Mouse (Mus musculus) ovary, adult 18-20 months (tissue): ENCODE results near the gene Defb25.

ENCODE experiments used
- DNase-seq: peaks from one replicate; pipeline ENCODE4 v3.0.0; 2022; ENCODE audit warnings: low spot score, mixed read lengths

The Defb25 gene

DNA sequence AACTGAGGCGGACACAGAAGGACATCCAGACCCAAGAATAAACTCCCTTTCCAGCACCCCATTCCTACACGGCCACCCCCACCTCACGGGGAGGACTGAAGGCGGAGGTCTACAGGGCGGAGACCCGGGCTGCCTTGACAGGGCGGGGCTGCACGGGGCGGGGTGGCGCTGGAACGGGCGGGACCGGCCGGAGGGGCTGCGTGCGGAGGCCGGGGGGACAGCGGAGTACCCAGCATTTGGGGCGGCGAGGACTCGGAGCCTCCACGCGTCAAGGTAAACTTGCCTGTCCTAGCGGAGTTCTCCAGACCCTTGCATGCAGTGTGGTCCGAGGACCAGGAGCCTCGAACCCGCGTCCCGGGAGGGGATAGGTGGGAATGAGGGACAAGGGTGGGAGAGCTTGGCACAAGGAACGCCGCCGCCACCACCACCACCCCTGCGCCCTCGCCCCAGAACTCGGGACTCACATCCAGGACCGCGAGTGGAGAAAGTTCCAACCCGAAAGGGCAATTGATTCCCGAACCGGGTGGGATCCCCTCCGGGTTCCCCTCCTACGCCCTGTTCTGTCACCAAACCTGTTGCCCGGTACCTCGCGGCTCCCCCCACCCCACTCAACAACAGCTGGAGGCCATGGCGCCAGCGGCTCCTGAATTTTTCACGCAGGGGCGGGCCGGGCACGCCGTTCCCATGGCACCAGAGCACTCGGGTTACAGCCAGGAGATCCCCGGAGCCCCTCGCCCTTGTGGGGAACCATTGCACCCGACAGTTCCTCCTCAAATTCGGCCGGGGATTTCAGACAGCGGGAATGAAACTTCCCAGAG, 4.1 kb upstream of the Defb25 start, which contains the start of gene Rem1:
Gene Rem1, plus strand, starts transcription at position 178 of the 818 bp plus-strand sequence.
- no peak for DNase-seq

DNA sequence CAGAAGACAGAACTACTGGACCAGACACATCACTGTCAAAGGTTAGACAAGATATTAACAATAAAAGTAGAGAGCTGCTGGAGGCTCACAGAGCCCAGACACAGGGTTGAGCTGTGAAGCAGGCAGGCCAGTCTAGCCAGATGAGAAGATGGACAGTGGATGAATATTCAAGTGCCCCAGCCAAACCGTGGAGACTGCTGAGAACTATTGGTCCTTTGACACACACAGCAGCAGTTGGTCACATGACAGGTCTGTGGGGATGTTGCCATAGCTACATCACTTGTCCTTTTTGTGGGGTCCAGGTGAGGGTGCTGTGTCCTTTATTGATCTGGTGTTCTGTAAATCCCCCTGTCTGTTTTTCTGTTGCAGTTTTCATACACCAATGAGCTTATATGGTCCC, 2.4 kb upstream of the Defb25 start:
- no peak for DNase-seq

DNA sequence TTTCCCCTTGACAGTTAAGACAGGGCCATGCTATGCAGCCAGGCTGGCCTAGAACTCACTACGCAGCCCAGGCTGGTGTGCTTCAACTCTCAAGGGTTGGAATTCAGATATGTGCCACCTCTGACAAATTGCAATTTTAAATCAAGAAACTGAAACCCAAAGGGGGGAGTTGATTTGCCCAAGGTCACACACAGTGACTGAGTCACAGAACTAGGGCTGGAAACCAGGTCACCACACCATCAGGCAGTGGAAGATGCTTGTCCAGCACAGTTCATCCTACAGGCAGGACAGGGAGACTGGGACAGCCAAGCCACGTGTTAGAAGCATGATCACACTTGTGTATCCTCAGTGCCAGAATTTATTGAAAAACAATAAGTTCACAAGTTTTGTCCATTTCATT, 1.7 kb upstream of the Defb25 start:
- no peak for DNase-seq

DNA sequence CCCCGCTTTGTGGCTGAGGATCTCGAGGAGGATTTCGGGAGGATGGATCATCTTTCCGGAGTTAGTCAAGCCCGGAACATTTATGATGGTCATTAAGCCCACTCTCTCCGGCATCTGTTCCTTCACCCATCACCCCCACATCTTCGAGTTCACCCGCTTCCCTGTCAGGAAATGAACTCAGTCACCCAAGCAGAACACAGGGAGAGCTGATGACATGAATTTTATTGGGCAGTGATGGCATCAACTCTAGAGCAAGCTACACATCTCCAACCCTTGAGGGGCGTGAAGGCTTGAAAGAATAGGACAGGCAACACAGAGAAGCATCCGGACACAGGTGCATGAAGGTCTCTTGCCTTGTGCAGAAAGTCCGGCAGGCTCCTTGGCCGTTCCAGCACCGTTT, 702 bp downstream of the Defb25 start:
- no peak for DNase-seq

DNA sequence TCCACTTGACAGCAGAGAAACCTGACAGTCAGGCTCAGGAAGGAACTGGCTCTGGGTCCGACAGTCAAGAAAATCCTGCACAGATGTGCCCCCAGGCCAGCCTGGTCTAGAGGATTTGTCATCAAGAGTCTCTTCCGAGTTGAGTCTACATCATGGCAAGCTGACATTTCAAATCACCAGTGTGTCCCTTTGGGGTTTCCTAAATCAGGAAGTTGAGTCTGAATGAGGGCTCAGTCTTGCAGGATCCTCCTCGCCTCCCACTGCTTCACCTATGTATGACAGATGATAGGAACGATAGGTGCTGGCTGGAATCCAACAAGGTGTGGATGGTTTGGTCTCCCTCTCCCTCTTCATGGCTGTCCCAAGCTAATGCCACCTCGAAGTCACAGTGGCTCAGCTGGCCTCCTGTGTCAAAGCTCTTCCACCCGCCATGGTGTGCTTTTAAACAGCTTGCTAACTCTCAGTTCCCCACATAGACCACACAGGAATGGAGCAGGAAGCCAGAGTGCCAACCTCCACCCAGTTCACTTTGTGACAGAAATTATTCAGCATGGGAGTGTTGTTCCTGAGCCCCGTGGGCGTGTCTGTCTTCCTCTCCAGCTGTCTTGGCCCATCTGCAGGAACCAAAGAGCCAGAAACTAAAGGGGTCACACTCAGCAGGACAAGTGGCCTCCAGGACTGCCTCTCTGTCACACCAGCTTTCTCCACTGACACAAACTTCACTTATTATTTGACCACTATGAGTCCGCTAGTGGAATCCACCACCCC, 2.3 kb downstream of the Defb25 start:
- DNase-seq = no peak

DNA sequence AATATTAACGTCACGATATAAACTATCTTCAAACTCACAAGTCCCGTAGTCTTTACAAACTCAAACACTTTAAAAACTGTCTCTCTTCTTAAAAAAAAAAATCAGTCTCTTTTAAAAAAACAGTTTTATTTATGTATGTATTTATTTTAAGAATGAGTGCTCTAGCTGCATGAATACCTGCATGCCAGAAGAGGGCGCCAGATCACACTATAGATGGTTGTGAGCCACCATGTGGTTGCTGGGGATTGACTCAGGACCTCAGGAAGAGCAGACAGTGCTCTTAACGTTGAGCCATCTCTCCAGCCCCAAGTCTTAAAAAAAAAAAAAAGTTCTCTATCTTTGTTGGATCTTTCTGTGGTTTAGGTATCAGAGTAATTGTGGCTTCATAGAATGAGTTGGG, 5.5 kb downstream of the Defb25 start:
- no peak for DNase-seq

DNA sequence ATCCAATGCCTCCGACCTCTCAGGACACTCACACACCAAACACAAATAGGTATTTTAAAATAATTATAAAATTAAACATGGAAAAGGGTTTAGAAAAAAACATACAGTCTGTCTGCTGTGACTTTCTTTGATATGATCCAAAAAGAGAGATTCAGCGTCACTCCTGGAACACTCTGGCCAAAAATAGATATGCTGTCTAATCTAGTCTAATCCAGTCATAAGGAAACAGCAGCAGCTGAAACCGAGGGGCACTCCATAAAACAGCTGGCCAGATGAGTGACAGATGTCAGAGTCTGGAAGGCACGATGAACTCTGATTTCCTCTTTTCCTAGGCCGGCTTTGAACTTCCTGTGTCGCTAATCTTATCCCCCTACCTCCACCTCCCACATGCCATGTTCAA, 6.4 kb downstream of the Defb25 start:
- no peak for DNase-seq

DNA sequence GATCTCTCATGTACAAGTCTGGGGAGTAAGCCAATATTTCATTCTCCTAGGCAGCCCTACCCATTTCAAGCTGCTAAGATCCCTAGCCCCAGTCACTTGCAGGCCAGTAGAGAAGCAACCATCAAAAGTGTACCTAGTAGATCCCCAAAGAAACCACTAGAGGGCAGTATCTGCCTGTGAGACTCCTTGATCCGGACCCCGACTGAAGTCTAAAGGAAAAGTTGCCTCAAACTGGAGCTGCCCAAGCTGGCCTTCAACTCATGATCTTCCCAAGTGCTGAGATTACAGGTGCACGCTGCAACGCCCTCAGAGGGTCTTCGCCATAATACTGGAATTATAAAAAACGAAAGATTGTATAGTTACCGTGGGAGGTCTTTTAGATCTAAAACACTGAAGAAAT, 7.3 kb downstream of the Defb25 start:
- DNase-seq = peak; percentile 39

DNA sequence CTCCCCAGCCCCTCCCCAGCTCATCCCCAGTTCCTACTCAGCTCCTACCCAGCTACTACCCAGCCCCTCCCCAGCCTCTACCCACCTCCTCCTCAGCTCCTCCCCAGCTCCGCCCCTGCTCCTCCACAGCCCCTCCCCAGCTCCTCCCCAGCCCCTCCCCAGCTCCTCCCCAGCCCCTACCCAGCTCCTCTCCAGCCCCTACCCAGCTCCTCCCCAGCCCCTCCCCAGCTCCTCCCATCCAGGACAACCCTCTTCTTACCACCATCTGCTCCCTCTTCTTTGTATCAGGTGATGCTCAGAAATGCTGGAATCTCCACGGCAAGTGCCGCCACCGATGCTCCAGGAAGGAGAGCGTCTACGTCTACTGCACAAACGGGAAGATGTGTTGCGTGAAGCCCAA, 10.7 kb downstream of the Defb25 start:
- DNase-seq = no peak

DNA sequence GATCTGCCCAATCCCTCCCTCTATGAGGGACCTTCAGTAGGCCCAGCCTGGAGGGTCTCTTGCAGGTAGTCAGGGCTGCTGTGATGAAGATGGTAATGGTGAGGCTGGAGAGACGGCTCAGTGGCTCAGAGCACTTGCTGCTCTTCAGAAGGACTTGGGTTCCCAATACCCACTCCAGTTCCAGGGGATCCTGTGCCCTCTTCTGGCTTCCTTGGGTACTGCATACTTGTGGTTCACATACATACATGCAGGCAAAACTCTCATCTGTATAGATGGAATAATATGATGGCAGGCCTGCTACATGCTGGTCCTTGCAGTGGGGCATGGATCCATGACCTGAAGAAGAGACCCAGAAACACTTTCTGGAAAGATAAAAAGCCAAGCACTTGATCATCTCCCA, 14.1 kb downstream of the Defb25 start:
- no peak for DNase-seq

DNA sequence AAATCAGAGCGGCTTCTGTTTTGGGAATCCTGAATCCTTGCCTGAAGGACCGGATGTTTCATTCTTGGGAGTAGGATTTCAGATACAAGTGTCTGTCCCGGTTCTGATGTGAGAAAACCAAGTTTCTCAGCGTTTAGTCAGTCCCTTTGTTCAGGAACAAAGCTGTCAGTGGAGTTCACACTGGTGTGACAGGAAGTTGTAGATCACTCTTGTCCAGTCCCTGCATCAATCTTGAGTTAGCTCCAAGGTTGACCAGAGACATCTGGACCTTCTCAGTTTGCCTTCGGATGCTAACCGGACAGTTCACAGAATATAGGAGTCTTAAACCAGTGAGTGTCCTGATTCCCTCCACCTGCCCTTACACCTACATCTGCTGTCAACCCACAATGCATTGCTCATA, 15.1 kb downstream of the Defb25 start:
- DNase-seq = no peak

DNA sequence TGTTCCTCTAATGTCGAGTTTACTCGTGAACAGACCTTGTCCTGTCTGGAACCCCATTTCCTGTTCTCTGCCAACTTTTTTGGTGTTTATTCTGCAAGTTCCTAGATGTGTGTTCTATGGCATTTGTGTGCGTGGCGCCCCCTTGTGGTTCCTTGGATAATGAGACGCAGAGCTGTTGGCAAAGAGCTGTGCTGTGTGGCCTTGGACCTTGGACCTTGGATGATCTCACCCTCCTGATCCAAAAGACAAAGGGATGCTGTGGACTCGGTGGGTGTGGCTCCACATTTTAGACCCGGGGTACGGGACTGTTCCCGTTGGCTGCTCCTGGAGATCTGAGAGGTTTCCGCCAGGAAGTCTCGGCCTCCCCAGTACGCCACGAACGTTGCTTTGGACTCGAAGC, 18.8 kb downstream of the Defb25 start, which contains the start of gene Defb36:
Gene Defb36, plus strand, starts transcription at position 271 of the 400 bp plus-strand sequence.
- DNase-seq = peak; percentile 11

DNA sequence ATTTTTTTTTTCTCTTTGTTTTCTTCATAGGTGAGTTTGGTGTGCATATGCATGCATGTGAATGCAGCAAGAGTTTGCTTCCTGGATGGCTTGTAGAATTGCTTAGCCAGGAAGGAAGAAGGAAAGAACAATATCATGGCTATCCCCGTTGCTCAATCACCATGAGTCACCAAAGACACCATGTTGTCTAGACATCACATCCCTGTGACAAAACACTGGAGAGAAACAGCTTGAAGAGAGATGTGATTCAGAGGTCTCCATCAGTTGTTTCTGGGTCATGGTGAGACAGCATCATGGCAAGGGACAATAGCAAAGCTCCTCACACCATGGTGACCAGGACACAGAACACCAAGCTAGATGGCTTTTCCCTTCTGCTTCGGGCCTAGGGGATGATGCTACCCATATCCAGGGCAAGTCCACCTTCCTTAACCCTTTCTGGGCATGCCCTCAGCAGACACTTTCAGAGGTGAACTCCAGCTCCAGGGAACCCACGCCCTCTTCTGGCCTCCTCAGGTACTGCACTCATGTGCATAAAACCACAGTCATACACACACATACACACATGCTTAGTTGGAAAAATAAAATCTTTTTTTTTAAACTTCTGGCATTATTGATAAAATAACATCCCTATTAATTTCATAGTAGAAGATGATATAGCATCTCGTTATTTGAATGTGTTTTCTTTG, 21.4 kb downstream of the Defb25 start:
- DNase-seq = no peak

DNA sequence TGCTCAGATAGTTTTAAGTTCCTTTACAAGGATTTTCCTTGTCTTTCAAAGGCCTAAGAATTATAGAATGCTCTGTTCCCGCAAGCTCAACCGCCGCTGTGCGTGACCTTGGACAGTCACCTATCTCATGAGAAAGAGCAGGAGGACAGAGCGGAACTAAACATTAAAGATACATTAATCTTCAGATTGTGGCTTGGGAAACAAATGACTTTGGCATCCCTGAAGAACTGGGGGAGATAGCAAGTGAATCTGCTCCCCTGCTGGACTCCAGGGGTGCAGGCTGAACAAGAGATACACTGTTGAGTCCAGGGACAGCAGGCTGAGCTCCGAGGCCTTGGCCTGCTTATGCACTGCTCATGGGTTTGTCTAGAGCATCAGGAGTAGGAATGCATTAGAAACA, 22.8 kb downstream of the Defb25 start:
- DNase-seq = peak; percentile 22

DNA sequence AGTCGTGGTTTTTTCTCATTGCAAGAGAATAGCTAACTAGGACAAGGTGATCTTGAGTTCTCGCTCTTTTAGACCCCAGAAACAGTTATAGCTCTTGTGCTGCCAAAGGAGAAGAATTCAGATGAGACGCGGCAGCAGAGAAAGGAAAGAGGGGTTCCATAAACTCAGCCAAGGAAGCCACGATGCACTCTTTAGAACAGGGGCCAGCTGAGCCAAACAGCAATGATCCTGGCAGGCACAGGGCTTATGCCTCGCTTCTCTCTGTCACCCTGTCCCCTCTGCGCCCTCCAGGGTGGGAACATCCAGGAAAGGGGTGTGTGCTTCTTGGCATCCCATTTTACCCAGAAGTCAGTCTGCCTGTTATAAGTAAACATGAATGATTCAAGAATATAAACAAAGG, 23.6 kb downstream of the Defb25 start, which contains the start of gene Defb45:
Gene Defb45, minus strand, starts transcription at position 101 of the 400 bp plus-strand sequence.
- DNase-seq = no peak

DNA sequence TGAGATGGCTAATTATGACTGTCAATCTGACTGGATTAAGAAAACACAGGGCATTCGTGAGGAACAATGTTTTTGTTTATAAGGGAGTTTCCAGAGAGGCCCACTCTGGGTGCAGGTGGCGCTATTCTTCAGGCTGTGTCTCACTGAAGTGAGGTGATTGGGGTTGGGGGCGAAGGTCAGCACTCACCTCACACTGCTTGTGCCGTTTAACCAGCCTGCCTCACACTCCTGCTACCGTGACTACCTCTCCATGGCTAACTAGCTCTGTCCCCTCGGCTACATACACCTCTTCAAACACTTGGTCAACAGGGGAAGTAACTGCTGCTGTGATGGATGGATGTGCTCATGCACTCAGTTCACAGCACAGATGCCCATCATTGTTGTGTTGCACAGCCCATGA, 33.8 kb downstream of the Defb25 start:
- DNase-seq = no peak

DNA sequence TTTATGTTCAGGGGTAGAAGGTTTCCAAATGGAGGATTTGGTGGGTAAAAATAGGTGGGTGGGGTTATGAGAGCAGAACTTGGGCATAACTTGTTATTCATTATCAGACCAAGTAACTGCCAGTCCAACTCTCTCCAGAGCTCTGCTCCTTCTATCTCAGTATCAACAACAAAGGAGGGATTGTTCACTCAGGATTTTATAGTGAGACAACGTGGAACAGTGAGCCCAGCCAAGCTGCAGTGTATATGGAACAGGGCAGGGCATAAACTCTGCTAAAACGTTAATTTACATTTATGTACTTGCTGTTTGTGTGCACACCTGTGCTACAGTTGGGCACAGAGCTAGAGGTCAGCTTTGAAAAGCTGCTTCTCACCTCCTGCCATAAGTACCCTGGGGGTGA, 34.4 kb downstream of the Defb25 start:
- DNase-seq = no peak

DNA sequence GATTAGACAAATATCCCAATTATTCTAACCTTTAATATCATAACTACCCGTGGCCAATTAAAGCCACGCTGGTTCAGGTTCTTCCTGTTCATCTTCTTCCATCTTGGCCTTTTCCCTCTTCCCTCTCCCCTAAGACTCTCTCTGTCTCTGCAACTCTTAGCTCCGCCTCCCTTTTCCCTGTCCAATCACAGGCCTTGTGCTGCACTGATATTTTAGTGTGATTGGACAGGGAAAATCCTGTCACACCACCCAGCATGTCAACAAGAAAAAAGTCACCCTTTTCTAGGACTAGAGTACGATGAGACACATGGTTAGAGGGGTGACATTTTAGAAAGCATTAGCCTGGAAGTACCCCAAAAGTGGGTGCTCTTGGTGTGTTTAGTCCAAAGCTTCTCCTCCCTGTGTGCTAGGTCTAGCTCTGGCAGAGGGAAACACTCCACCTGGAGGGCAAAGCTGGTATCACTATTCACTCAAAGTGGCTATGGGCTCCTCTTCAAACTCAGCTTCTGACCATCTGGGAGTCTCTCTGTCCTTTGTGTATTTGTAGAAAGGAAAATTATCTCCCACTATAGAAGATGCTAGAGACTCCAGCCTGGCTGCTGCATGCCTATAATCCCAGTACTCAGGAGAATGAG, 35.8 kb downstream of the Defb25 start:
- DNase-seq = no peak

DNA sequence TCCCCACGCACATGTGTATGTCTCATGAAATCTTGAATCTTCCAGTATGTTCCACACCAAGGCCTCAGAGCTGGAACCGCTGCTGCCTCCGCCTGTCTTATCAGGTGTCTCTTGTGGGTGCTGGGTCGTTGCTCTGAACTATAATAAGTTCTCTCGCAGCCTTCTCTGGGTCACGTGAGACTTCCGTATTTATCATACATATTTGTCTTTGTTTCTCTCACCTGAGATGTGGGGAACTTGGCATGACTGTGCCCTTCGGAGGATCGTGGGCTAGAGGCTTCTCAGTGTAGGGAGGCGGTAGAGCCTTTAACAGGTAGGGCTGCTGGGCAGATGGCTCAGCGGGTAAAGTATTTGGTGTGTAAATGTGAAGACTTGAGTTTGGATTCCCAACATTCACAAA, 42.2 kb downstream of the Defb25 start:
- DNase-seq = peak; percentile 24

DNA sequence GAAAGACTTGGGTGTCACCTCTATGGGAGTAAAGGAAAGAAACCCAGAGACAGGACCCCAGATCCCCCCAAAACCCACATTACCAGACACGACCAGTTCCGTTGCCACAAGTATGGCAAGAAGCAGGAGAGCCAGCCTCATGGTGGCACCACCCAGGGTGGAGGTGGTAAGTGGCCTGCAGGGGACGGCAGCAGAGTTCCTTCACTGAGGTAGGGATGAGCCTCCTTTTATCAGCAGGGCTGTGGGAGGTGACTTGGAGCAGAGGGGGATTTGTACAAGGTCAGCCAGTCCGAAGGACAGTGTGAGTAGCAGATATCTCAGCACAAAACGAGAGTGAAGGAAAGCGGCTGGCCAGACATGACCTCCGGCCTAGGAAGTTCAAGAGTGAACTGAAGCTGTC, 42.7 kb downstream of the Defb25 start, which contains the start of gene Defb19:
Gene Defb19, minus strand, starts transcription at position 206 of the 400 bp plus-strand sequence.
- DNase-seq = peak; percentile 67

DNA sequence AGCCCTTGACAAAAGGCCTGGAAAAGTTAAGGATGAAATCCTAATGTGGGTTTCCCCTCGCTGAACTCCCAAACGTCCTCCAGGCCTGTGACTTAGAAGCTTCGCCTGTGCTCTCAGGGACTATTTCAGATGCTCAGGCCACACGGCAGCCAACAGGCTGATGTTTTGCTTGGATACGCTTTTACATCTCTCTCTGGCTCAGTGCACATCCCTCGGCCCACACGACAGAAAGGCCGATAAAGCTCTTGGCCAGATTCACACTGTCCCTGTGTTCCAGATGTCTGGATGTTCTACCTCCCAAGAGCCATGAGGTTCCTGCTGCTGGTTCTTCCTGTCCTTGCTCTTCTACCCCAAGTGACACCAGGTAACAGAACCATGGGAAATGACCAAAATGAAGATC, 49.4 kb downstream of the Defb25 start:
- DNase-seq = no peak
